Mouse (Mus musculus) T-helper 2 cell (primary cell): ENCODE results near the gene Pmel.

Experiments
- in situ Hi-C: fragments of 300-600 bp; cut with MboI, MseI; formaldehyde crosslinking; loops from one replicate; pipeline ENCODE4 v1.15.1; 2025; ENCODE audit warnings: high pct_unique_total_duplicates

Pmel gene

GRCm38 (mm10) chr10:128748252-128748864 is 44.4 kb downstream of the Pmel start:
- in situ Hi-C loops, result no loop called here
